In genomic region chr11:59664818-59665217, GRCm38 (mm10) we compare ENCODE assay signal across 8 mouse cellular contexts. TPM values are rescaled to one million over a fixed set of nuclear protein-coding genes. Genes with fewer than 3 reads are reported as not detected.
DNase-seq lines count a peak whose midpoint lies in the region; ATAC-seq and TF ChIP-seq lines count a peak whose summit lies in the region.

No protein-coding gene starts in this region.

- H3K4me1 ChIP-seq in forebrain, postnatal 0 days (ENCODE audit: insufficient read depth), result peaks cover 26% of the 10 kb centered on the region
- H3K4me1 ChIP-seq in hindbrain, embryonic 10.5 days (replicated peaks), result peaks cover 40% of the 10 kb centered on the region
- peaks cover 31% of the 10 kb centered on the region for H3K4me1 ChIP-seq in stomach, embryonic 14.5 days (ENCODE audit: control insufficient read depth, insufficient read depth, low read length)

- no peaks in the 10 kb centered on the region for H3K9me3 ChIP-seq in forebrain, postnatal 0 days (ENCODE audit: low read length)
- H3K9me3 ChIP-seq in hindbrain, embryonic 10.5 days, result no peaks in the 10 kb centered on the region
- no peaks in the 10 kb centered on the region for H3K9me3 ChIP-seq in stomach, embryonic 14.5 days (ENCODE audit: control insufficient read depth, low read depth, low read length)

- peak; percentile 24 for DNase-seq in urinary bladder, postnatal 14 days (ENCODE audit: low spot score)
- no peak for DNase-seq in urinary bladder, adult 18-20 months (ENCODE audit: low spot score in 2 of 2)
- DNase-seq in forebrain, postnatal 0 days, result peak; percentile 16
- peak; percentile 17 for DNase-seq in hindbrain, embryonic 10.5 days (ENCODE audit: low spot score)
- peak; percentile 42 for DNase-seq in layer of hippocampus, adult 9-11 months
- DNase-seq in lung, postnatal 14 days, result peak; percentile 68
- no peak for DNase-seq in thymus, postnatal 0 days (ENCODE audit: low spot score)

- 0 out of 2 replicates have a peak overlapping the region, but pooled peaks have one; percentile 40 for H3K27ac ChIP-seq in forebrain, postnatal 0 days (ENCODE audit: low read depth, low read length)
- H3K27ac ChIP-seq in hindbrain, embryonic 10.5 days, result no peak overlapping the region
- H3K27ac ChIP-seq in stomach, embryonic 14.5 days (ENCODE audit: low read length), result 0 out of 2 replicates have a peak overlapping the region, but pooled peaks have one; percentile 11

- H3K4me2 ChIP-seq in forebrain, postnatal 0 days (ENCODE audit: low read depth), result peak overlapping the region; percentile 70
- peak overlapping the region; percentile 93 for H3K4me2 ChIP-seq in stomach, embryonic 14.5 days (replicated peaks; ENCODE audit: low read depth, low read length)

- WGBS in forebrain, postnatal 0 days, result 30% methylated on average over 3 of the region's 3 CpGs
- WGBS in hindbrain, embryonic 10.5 days, result 51% methylated on average over 3 of the region's 3 CpGs
- 15% methylated on average over 3 of the region's 3 CpGs for WGBS in stomach, embryonic 14.5 days

- peak overlapping the region; percentile 10; the same call in 1 of the 2 replicates for H3K9ac ChIP-seq in forebrain, postnatal 0 days
- H3K9ac ChIP-seq in stomach, embryonic 14.5 days (replicated peaks; ENCODE audit: low read depth, low read length), result no peak overlapping the region

- H3K36me3 ChIP-seq in forebrain, postnatal 0 days (ENCODE audit: insufficient read depth), result no peaks in the 10 kb centered on the region
- no peaks in the 10 kb centered on the region for H3K36me3 ChIP-seq in hindbrain, embryonic 10.5 days
- no peaks in the 10 kb centered on the region for H3K36me3 ChIP-seq in stomach, embryonic 14.5 days (ENCODE audit: control insufficient read depth, insufficient read depth, low read length)

- ATAC-seq in forebrain, postnatal 0 days, result no peak
- ATAC-seq in stomach, embryonic 14.5 days (ENCODE audit: insufficient number of reproducible peaks, insufficient read depth, low FRiP score, low read depth), result no peak

- H3K4me3 ChIP-seq in forebrain, postnatal 0 days (ENCODE audit: low read depth, low read length), result peak overlapping the region; percentile 9; the same call in 1 of the 2 replicates
- H3K4me3 ChIP-seq in hindbrain, embryonic 10.5 days, result peak overlapping the region; percentile 21; the same call in 1 of the 2 replicates
- no peak overlapping the region for H3K4me3 ChIP-seq in stomach, embryonic 14.5 days (ENCODE audit: low read depth, low read length)

- no peak for TF ChIP-seq CTCF in forebrain, postnatal 0 days (IDR thresholded peaks at IDR 0.05; ENCODE audit: low read depth)

- H3K27me3 ChIP-seq in forebrain, postnatal 0 days (ENCODE audit: insufficient read depth, low read length), result no peaks in the 10 kb centered on the region
- peaks cover 9% of the 10 kb centered on the region for H3K27me3 ChIP-seq in hindbrain, embryonic 10.5 days (ENCODE audit: insufficient read depth, poor library complexity, severe bottlenecking)
- H3K27me3 ChIP-seq in stomach, embryonic 14.5 days (ENCODE audit: control insufficient read depth, insufficient read depth, low read length), result no peaks in the 10 kb centered on the region

RNA-seq across cellular contexts. Expression of gene Mprip, which starts 3.7 kb away (rescaled TPM):
- total RNA-seq in forebrain, postnatal 0 days (2014; rRNA removed), result 191 and 205 TPM in 2 replicates
- 62.0 and 62.2 TPM in 2 replicates for polyA plus RNA-seq in forebrain, postnatal 0 days (2015; fragmentation: Nextera tagmentation; extraction: Ambion mirVana)
- polyA plus RNA-seq in hindbrain, embryonic 10.5 days (2016; fragmentation: Nextera tagmentation; extraction: Ambion mirVana), result 28.6 and 32.2 TPM in 2 replicates
- polyA plus RNA-seq in stomach, embryonic 14.5 days (2014; fragmentation: Nextera tagmentation; extraction: Ambion mirVana), result 68.8 and 69.1 TPM in 2 replicates
- polyA plus RNA-seq in thymus, postnatal 0 days (2015; fragmentation: Nextera tagmentation; extraction: Ambion mirVana), result 46.7 and 55.6 TPM in 2 replicates

Comparison
In these comparisons a context has a peak if more than half of its experiments do, and no peak if none do; other contexts are left out.
1. DNase-seq: peak in urinary bladder, postnatal 14 days (single experiment), forebrain, postnatal 0 days (single experiment), hindbrain, embryonic 10.5 days (single experiment), layer of hippocampus, adult 9-11 months (single experiment) and lung, postnatal 14 days (single experiment); none in urinary bladder, adult 18-20 months (0 of 2) and thymus, postnatal 0 days (single experiment).